Mouse (Mus musculus) heart, postnatal 36 days (tissue): ENCODE results near the gene Ceacam19. TPM values are rescaled to one million over a fixed set of nuclear protein-coding genes. Genes with fewer than 3 reads are reported as not detected.
"Not testable (repeated sequence)": the region's sequence is repeated elsewhere in the genome, so short reads cannot be mapped to it uniquely, and the experiment has no call there.

Experiments
- DNase-seq, 2 experiments: peaks; one replicate each; pipeline ENCODE4 v3.0.0; 2021 to 2022
- intact Hi-C: fragments of 180-260 bp; cut with DNase I; formaldehyde crosslinking; loops from one replicate; pipeline ENCODE4 v1.15.1; 2025
- total RNA-seq, 2 experiments: library from RNA; stranded (reverse); gene quantifications; 2 replicates each; pipeline ENCODE4 v1.2.3; 2021

The Ceacam19 gene
- not detected for total RNA-seq

DNA sequence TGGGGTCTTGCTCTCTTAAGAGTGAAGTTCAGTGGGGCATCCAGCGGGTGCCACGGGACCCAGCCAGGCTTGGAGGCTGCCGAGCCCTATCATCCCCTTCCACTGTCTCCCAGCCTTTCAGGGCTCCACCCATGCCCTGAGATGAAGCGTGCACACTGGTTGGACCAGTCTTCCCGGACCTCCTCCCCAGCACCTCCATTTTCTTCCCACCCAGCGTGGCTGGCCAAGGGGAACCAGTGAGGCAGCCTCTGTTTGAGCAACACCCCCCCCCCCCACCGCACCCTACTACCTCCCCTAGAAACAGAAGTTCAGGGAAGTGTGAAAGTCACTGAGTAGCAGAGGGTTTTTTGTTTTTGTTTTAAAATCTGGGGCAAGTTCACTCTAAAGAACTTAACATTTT is at the start of gene Ceacam19:
TSS of gene Ceacam19 (minus strand) at position 117 of the 400 bp plus-strand sequence.
- DNase-seq = no peak
- intact Hi-C loops = no loop called here

DNA sequence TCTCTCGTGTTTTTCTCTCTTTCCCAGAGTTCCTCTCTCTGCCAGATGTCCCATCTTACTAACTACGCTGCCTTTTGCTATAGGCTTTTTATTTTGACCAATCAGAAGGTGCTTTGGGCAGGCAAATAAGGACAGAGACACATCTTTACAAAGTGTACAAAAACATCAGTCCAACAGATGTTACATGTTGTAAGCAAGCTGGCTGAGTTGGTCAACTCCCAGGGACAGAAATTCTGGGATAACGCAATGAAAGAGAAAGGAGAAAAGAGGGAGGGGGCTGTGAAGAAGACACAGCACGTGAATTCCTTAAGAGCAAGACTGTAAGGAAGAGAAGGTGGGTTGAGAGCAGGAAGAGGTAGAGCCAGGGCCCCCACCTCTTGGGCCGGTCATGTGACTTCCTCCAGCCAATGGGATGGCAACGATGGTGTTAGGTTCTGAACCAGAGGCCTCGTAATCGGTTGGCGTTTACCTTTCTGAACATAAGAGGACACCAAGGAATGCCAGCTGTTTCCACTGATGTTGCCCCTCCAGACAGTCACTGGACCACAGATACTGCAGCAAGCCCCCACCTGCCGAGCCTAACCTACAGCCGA is 49.6 kb upstream of the Ceacam19 start:
- intact Hi-C loops = loop anchor here (5.0 kb wide), 3 partner anchors 70 to 185 kb away; partner anchors contain the start of gene Nectin2
- DNase-seq = no peak

DNA sequence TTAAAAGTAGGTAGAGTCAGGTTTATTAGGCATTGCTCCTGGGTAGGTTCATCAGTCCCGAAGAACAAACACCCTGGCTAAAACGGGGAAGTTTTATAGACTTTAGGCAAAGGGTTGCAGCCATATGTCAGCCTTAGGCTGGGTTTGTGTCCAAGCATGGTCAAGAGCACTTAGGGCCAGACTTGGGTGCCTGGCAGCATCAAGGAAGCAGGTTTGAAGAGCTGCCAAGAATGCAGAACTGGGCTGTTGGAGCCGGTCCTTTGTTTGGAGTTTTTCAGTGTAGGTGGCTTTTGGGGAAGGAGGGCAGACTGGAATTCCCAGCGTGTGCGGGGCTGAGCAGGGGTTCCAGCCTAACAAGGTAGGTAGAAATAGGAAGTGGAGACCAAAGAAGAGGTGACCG is 48.2 kb upstream of the Ceacam19 start:
- peak in 1 of 2 experiments; percentile 45 for DNase-seq
- intact Hi-C loops = loop anchor here (5.0 kb wide), 3 partner anchors 69 to 184 kb away; partner anchors contain the start of gene Nectin2

DNA sequence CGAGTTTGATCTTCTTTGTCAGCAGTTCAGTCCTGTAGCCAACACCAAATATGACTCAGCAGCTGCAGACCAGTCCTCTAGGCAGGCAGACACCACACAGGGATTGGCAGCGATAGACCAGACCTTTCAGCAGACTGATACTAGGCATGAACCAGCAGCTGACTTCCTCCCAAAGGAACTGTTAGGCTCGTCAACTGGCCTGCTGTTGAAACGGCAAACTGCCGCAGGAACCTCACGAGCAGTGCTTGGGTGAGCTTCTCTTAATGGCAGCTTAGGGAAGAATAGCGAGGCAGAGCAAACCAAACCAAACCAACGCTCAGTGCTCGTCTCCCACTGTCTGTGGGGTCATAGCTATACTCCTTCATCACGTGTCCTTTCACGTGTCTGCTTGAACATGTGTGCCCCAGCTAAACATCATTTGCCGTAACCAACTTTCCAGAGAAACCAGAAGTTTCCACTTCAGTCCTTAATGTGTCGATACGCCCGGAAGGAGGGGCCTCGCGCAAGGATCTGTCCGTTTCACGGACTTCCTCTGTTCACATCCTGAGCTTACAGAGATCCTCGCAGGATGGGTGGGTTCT is 47.5 kb upstream of the Ceacam19 start:
- DNase-seq = peak; percentile 46 to 69
- intact Hi-C loops = loop anchor here (5.0 kb wide), 3 partner anchors 68 to 183 kb away; partner anchors contain the start of gene Nectin2

DNA sequence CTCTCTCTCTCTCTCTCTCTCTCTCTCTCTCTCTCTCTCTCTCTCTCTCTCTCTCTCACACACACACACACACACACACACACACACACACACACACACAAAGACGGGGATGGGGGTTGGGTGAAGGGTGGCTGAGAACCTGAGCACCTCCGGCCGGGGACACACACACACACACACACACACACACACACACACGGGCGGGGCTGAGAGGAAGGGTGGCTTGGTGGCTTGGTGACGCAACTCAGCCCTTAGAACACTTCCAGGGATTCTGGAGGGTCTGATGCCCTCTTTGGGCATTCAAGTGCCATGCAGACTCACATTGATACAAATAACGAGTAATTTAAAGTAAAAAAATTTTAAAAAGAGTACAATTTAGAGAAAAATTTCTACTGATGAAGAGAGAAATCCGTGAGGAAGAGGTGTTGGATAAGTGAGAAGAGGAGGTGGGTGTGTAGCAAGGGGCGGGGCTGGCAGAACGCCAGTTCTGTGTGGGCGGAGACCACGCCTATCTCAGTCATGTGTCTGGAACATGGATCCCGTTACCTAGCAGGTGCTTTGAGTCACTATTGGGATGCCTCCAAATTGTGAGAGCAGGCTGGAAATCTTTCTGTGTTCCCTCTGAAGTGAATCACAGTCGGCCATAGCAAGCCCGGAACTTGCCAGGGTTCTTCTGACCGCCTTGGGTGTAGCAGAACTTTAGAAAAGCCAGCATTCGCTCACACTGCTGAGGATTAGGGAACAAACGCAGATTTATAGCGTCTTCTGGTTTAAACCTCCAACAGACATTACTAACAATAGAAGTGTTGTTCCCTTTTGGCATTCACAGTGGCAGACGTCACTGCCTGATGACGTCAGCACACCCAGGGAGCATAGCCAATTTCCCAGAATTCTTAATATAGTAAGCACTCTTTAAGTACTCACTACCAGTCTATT is 45.4 kb upstream of the Ceacam19 start:
- intact Hi-C loops = no loop called here
- peak; percentile 77 to 79 for DNase-seq

DNA sequence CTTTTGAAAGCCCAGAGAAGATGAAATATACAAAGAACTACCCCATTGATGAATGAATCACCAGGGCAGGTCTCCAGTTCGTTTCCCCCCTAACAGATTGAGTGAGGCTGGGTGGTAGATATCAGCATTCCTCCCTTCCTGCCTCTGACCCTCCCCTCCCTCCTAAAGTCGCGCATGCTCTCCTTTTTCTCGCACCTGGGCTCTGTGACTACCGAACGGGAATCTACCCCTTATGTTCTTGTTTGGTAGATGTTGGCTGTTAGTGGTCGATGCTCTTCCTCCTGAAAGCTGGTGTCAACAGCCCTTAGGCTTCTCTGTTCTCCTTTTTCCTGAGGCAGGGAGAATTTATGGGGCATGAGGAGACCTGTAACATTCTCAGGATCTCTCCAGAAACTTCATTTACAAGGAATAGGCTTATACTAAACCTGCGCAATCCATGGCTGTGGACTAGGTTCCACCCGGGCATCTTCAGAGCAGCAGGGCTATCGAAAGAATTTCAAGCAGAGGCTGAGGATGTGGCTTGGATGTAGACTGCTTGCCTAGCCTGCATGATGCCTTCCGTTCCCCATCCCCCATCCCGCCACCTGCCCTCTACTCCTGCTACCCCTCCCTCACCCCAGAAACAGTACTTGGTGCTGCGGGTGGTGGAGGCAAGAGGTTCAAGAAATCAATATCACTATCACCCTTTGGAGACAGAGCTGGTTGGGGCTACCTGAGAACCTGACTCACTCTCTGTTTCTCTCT is 44.5 kb upstream of the Ceacam19 start:
- DNase-seq = no peak
- intact Hi-C loops = no loop called here

DNA sequence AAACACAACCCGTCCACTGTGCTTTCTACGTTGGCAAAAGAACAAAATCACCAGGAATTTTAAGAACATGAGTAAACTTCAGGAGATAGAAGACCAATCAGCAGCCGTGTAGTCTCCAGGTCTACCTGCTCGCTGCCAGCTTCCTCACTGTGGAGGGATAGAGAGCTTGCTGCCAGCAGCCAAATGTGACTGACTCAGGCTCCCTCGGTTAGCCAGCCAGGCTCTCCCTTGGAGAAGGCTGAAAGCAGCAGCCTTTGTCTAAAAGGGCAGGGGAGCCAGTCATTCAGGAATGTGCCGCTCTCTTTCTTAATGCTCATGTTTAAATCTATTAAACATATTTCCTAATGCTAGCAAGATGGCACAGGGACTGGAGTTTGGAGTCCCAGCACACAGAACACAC is 42.7 kb upstream of the Ceacam19 start:
- intact Hi-C loops, DNase-seq: not testable (repeated sequence)

GRCm38 (mm10) chr7:19928486-19928885 is 40.7 kb upstream of the Ceacam19 start:
- DNase-seq = no peak
- intact Hi-C loops = no loop called here

DNA sequence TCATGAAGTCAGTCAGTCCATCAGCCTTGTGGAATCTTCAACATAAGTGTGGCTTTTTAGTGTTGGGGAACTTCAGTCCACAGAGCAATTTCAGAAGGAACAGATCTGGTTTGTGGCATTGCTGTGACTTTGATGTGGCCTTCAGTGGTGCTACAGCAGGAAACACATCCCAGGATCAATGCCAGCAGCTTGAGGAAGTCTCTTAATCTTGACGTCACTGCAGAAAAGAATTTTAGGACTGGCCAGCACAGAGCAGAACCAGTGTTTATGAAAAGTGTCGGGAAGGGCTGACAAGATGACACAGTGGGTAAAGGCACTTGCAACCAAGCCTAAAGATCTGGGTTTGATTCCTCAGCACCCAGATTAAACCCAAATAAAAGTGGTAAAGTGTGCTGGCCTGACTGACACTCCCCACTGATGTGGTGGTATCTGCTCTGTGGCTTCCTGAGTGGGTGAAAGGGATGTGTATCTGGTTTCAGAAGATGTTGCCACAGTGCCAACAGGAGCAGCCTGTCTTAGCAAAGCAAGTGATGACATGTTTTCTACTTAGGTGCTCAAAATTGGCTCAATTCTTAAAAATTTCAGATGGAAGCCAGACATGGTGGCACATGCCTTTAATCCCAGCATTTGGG is 39.2 kb upstream of the Ceacam19 start:
- no peak for DNase-seq
- intact Hi-C loops = no loop called here

GRCm38 (mm10) chr7:19925376-19925775 is 37.6 kb upstream of the Ceacam19 start:
- intact Hi-C loops = no loop called here
- DNase-seq = no peak

DNA sequence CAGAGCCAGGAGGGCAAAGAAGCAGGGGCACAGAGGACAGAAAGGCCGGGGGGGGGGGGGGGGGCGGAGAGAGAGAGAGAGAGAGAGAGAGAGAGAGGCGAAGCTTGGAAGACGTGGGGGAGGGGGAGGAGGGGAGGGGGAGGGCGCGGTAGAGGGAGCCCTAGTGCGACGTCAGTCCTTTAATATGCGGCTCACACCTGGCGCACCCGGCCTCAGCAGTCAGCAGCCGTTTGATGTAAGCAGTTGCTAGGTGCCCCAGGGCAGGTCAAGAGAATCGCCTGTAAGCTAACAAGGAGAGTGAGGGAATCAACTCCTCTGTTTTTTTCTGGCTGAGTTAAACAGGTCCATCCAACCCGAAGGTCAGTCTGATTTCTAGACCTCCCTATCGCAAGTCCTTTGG is 36.0 kb upstream of the Ceacam19 start:
- intact Hi-C loops = no loop called here
- DNase-seq = no peak

DNA sequence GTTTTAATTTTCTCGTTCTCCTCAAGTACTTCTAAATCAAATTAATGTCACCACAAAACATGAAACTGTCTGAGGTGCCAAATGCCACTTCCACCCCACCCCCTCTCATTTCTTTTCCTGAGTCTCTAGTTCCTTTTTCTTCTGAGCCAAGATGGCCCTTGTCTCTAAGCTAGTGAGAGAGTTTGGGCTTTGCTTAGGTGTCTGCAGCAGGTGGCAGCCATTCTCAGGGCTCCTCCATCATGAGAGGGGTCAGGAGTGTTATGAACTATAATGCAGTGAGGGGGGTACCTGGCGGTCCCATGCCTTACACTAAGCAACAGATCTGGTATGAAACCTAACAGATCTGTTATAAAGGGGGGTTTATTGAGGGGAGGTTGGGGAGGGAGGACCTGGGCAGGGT is 35.6 kb upstream of the Ceacam19 start:
- intact Hi-C loops = no loop called here
- DNase-seq = no peak

DNA sequence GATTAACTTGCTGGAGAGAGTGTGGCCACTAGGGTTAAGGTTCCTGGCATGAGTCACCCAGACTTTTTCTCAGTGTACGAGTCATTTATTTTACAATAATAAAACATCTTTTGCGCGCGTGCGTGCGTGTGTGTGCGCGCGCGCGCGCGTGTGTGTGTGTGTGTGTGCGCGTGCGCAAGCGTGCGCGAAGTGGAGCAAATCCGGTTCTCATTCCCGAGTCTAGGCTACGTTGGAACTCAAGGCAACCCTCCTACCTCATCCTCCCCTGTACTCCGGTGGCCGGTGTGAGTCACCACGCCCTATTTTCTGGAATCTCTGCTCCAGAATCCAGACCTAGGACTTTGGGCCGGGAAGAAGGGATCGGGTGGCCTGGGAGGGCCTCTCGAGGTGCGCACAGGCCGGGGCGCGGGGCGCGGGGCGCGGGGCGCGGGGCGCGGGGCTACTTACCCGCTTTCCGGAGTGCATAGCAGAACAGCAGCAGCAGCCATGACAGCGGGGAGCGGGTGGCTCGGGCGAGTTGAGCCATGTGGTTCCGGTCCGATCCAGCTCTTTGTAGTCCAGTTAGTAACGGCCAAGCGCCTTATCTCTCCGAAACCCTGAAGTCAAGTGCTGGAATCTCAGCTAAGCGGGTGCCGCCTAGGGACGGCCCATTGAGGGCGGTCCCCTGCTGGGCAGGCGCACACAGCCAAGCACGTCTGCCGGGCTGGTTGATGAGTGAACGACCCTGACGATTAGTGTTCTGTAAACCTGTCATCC is 32.9 kb upstream of the Ceacam19 start, which contains the start of gene Pvr:
TSS of gene Pvr (minus strand) at position 655 of the 756 bp plus-strand sequence.
- intact Hi-C loops = loop anchor here (2.0 kb wide), 1 partner anchor 20 kb away; no protein-coding TSS in a partner anchor
- peak; percentile 76 to 79 for DNase-seq

DNA sequence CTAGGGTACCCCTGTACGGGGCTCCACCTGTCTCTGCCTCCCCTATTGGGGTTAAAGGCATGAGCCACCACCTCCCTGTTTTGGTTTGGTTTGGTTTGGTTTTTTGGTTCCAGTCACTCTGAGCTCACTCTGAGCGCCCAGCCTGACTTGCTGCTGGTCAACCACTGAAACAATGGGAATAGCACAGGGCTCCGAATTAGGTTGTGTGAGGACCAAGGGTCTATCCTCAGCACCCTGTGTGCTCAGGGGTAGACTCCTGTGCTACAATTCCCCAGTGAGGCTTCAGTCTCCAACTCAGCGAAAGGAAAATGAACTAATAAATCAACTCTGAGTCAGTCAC is 32.4 kb upstream of the Ceacam19 start:
- DNase-seq = no peak
- intact Hi-C loops = loop anchor here (2.0 kb wide), 1 partner anchor 21 kb away; no protein-coding TSS in a partner anchor

- no peak for DNase-seq
- intact Hi-C loops = no loop called here
Measured at GRCm38 (mm10) chr7:19914558-19914957, 26.8 kb upstream of the Ceacam19 start.

GRCm38 (mm10) chr7:19911695-19912524 is 24.1 kb upstream of the Ceacam19 start:
- intact Hi-C loops = no loop called here

GRCm38 (mm10) chr7:19911292-19911658 is 23.5 kb upstream of the Ceacam19 start:
- DNase-seq = no peak
- intact Hi-C loops = no loop called here

More at GRCm38 (mm10) chr7:19911695-19912524, 24.1 kb upstream of the Ceacam19 start:
- DNase-seq = no peak
